Mouse (Mus musculus): ENCODE measurements around the gene Uimc1.

Uimc1 gene

DNA sequence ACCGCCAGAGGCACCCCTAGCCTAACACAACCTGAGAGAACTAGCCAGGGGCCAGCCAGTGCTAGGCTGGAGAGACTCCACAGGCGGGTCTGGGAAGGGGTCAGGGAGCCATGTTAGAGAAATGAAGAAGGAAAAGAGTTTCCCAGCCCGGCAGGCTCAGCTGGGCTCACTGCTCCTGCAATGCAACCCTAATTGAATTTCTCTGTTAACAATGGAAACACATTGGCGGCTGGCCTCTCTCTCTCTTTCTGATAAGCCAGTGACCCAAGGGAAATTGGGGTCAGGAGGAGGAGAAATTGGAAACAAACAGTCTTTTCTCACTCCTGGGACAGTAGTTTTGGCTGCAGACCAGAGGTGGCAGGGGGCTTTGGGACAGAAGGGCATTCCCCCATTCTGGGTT lies 105.5 kb downstream of the Uimc1 start:
- no peak for DNase-seq (ENCODE audit: low spot score)

DNA sequence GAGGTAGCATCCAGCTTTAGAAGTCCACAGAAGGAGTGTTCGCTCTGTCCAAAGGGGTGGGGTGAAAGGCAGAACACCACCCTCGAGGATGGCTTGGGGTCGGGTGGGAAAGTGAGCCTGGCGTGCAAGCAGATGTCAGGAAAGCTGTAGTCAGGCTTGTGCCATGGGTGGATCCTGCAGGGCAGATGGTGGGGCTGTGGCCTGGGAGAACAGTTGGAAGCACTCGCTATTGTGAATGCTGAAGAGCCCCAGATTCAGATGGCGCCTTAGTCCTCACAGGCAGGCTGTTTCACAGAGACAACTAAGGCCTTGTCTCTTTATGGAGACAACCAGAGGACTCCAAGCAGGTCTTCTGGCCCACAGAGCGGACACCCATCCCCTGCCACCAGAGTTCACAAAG lies 107.9 kb downstream of the Uimc1 start:
- no peak for DNase-seq (ENCODE audit: low spot score)

GRCm38 (mm10) chr13:54988181-54988760 lies 111.8 kb downstream of the Uimc1 start:
- DNase-seq (ENCODE audit: low spot score): no peak

GRCm38 (mm10) chr13:54987405-54987804 lies 112.7 kb downstream of the Uimc1 start:
- no peak for DNase-seq (ENCODE audit: low spot score)

DNA sequence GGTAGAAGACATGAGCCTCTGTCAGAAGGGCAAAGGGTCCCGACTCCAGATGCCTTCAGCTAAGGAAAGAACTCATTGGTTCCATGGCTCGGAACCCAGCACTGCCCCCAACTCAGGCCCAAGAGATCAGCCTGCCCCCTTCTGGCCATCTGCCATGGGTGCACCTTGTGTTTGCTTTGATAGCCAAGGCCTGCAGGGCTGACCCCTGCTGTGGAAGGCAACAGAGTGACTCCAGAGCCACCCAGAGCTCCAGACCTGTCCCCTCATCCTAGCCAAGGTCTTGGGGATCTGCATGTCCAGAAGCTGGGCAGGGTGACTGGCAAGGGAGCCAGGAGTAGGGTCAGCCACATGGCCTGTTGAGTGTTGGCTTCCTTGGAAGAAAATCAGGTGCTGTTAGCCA lies 116.5 kb downstream of the Uimc1 start:
- DNase-seq (ENCODE audit: low spot score): no peak

- DNase-seq (ENCODE audit: low spot score): no peak
These were observed 117.1 kb downstream of the Uimc1 start for GRCm38 (mm10) chr13:54983001-54983400.

DNA sequence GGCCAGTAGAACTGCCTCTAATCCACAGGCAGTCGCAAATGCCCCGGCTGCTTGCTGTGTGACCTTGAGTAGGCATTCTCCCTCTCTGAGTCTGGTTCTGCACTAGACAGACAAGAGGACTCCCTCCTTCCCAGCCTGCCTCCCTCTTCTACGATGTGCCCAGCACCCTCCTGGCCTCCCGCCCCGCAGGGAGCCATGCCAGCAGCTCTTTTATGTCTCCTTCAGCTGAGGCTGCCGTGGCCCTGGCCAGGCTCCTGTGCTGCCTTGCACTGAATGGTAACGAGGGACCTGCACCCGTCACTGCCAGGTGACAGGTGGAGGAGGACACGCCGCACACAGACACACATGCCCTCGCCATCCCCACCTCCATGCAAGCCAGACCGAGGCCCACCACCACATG lies 119.1 kb downstream of the Uimc1 start:
- DNase-seq (ENCODE audit: low spot score): no peak

- DNase-seq (ENCODE audit: low spot score): no peak
These were observed 121.3 kb downstream of the Uimc1 start for GRCm38 (mm10) chr13:54978804-54979203.

Data from left cerebral cortex, adult 11 months (tissue).